Mouse (Mus musculus) urinary bladder, postnatal 36 days (tissue): Measurements from ENCODE around the gene Cab39l.
"Not testable (repeated sequence)": the region's sequence is repeated elsewhere in the genome, so short reads cannot be mapped to it uniquely, and the experiment has no call there.

ENCODE experiments used
- DNase-seq, 2 experiments: peaks; one replicate each; pipeline ENCODE4 v3.0.0; 2022; ENCODE audit warnings: low spot score in 2 of 2, mixed read lengths in 1 of 2

The Cab39l gene

DNA sequence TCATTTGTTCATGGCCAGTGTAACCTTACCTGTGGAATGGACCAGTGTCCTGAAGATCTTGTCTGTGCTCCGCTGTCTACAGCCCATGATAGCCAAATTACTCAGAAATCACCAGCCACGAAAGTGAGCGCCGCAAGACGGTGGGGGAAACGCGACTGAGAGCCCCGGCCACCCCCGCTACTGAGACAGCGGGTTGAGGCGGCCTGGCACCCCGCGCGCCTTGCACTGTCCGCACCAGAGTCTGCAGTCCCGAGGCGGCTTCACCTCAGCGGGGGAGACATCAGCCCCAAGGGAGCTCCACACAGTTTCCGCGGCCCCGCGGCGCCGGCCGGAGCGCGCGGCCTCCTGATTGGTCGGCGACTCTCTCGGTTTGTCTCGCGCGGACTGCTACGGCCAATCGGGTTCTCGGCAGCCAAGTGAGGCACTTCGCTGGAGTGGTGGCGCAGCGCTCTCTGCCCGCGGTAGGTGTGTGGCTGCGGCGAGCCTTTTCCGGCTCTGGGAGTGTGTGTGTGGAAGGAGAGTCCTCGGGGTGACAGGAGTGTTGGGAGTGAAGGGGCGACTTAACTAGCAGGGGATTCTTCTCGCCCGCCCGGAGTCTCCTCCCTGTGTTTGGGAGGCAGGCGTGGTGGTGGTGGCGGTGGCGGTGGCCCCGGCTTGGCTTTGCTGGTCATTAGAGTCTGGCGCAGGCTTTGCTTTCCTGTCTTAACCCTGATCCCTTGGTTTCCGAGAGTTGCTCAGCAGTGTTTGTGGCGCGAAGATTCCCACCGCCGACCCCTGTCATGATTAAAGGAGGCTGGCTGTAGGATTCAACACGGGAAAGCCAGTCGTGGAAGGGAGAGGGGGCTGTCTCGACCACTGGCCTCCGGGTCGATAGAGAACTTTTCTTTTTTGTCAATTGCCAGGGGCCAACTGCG, at the start of gene Cab39l, which contains the start of gene Setdb2:
TSS of gene Cab39l (plus strand) at position 415 of the 914 bp plus-strand sequence.
TSS of gene Setdb2 (minus strand) at position 327 of the 914 bp plus-strand sequence.
- peak; percentile 91 to 94 for DNase-seq

DNA sequence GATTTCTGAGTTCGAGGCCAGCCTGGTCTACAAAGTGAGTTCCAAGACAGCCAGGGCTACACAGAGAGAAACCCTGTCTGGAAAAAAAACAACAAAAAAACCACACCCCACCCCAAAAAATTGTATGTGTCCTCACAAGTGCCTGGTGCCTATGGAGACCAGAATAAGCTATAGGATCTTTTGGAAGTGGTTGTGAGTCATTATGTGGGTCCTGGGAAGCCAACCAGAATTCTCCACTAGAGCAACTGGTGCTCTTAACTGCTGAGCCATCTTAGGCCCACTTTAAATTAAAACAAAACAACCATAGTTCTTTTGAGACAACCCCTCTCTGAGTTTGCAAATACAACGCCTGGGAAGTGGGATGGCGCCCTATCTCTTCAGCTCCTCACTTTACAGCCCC, 45.5 kb upstream of the Cab39l start, which contains the start of gene Phf11c:
TSS of gene Phf11c (minus strand) at position 101 of the 400 bp plus-strand sequence.
- no peak for DNase-seq

DNA sequence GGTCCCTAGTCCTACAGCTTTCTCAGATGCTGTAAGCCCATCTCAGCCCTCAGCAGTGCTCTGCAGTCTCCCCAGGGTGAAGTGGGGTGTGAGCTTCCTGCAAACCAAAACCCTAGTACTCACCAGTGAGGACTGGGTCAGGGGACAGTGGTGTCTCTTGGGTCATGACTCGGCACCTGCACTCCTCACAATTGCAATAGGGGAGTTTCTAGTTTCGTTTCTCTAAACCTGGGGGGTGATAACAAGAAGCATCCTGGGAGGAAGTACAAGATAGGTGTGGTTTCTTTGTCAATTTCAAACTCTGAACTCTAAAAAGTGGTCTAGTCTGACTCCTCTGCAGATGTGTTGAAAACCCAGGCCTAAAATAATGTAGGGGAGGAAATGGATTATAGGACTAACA, 43.8 kb upstream of the Cab39l start:
- DNase-seq: no peak

DNA sequence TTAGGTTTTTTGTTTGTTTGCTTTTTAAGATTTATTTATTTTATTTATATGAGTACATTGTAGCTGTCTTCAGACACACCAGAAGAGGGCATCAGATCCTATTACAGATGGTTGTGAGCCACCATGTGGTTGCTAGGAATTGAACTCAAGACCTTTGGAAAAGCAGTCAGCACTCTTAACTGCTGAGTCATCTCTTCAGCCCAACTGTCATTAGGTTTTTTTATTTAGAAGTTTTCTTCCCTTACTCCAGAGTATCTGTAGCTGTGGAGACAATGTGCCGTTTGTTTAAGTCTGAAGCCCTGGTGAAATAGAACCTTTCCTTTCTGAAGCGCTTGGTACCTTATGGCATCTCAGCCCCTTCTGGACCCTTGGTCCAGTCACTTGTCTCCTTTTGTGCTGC, 25.8 kb upstream of the Cab39l start:
- not testable (repeated sequence) for DNase-seq

DNA sequence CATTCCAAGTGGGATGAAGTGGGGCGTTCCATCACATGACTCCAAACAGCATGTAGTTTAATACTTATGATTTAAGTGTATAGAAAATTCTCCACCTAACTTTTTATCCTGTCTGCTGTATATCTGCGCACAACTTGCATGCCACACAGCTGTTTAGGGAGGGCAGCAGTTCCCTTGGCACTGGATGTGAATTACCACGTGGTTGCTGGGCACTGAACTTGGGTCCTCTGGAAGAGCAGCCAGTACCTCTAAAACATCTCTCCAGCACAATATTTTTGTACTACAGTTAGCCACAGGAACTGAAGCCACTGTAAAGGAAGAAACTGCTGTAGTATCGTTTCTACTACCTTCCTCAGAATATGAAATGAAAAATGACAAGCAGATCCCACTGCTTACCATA, 22.6 kb upstream of the Cab39l start:
- no peak for DNase-seq

DNA sequence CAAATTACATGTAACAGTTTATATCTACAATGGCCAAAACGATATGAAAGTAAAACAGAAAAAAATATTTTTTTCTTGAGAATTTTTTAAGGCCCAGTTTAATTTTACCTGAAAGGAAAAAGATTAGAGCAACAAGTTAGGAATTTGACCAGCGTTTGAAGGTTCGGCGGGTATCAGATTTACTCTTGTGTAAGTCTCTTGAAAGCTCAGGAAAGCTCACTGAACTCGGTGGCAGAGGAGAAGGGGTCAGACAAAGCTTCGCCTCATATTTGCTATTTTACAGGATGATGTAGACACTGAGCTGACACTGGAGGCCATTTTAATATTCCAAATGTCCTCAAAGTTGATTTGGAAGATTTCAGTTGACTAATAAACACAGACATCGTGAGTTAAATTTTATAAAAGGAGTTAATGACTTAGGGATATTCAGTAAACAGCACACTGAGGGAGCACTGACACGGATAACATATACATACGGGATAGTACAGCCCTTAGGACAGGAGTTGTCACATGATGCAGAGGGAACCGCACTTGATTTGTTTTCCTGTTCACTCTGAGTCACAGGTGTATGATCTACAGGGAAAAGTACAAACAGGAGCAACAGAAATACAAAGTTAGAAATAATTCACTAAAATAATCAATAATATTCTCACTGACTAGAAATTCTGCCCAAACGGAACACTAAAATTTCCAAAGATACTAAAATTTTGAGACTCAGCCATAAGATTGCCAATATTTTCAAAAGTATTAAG, 17.7 kb upstream of the Cab39l start:
- no peak for DNase-seq

DNA sequence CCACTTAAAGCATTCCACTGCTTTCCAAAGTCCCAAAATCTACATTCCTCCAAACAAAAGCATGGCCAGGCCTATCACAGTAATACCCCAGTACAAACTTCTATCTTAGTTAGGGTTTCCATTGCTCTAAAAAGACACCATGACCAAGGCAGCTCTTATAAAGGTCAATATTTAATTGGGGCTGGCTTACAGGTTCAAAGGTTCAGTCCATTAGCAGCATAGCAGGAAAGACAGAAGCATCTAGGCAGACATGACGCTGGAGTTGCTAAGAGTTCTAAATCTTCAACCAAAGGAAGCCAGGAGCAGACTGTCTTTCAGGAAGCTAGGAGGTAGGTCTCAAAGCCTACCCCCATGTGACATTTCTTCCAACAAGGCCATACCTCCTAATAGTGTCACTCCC, 10.2 kb upstream of the Cab39l start:
- DNase-seq: no peak

DNA sequence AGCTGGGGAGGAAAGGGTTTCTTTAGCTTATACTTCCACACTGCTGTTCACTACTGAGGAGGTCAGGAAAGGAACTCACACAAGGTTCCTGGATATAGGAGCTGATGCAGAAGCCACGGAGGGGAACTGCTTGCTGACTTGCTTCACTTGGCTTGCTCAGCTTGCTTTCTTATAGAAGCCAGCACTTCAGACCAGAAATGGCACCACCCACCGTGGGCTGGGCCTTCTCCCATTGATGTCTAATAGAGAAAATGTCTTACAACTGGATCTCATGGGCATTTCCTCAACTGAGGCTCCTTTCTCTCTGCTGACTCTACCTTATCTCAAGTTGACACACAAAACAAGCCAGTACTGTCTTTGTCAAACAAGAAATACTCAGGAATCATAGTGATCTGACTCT, 6.9 kb upstream of the Cab39l start:
- DNase-seq: no peak

DNA sequence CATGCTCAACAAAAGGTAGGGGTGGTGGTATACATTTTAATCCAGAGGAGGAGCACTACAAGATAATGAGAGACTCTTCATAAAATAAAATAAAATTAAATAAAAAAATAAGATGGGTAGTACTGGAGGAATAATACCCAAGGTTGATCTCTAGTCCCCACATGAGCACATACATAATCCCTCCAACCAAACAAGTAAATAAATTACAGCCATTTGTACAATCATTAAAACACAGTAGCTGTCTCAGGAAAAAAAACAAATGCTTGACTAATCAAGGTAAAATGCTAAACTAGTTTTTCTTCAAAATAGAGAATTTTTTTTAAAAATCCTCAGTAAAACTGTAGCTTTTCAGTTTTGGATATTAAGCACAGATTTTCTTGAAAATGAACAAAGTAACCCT, 5.6 kb upstream of the Cab39l start:
- no peak for DNase-seq

DNA sequence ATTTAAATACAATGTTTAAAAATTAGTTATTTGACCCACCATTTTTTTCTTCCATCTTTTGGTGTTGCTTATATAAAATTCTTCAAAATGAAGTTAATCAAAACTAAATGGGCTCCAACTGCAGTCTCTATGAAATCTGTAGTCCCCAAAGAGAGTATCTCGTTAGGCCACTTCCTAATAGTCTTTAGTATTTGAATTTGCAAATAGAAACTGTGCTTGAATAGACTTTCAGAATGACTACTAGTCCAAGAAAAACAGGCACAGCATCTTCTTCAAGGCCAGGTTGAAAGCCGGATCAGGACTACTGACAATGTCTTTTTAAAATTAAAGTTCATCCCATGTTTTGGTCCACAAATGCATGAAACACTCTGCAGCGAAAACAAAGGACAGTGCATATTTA, 3.4 kb upstream of the Cab39l start:
- DNase-seq: no peak

DNA sequence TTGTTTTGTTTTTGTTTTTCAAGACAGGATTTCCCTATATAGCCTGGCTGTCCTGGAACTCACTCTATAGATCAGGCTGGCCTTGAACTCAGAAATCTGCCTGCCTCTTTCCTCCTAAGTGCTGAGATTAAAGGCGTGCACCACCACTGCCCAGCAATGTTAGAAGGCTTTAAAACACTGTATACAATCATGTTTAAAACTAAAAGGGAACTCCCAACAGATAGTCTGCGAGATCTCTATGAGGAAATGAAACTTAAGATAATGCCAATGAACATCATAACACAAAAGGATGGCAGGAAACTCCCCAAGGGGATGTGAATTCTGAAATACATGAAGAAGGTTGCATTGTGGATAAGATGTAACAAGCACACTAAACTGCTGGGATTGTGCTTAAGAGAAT, 2.3 kb upstream of the Cab39l start:
- no peak for DNase-seq

DNA sequence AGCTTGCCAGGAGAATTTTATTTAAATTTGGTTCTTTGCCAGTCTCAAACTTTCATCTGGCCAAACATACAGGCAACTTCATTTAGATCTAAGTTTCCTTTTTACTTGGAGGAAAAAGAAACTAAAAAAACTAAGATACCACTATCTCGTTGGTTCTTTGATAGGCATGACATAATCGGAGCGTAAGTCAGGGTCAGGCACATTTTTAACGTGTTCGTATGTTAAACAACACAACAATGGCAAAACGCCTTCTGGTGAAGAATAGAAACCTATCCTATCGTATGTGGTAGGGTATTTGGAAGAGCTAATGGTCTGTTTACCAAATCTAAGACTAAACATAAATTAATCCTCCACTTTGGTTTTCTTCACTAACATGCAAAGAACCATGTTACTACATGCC, 733 bp upstream of the Cab39l start:
- DNase-seq: no peak

DNA sequence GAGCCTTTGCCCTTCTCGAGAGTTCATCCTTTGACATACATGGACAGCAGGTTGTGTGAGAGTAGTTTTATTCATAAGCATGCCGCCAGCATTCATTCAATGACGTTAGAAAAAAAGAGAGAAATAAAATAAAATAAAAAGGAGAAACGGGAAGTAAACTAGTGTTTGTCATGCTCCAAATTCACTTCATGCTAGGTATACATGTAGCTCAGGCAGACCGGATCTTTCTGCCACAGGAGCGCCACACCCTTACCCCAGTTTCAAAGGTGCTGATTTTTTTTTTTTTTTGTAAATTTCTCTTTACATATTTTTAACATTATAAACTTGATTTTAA, 667 bp downstream of the Cab39l start:
- no peak for DNase-seq

DNA sequence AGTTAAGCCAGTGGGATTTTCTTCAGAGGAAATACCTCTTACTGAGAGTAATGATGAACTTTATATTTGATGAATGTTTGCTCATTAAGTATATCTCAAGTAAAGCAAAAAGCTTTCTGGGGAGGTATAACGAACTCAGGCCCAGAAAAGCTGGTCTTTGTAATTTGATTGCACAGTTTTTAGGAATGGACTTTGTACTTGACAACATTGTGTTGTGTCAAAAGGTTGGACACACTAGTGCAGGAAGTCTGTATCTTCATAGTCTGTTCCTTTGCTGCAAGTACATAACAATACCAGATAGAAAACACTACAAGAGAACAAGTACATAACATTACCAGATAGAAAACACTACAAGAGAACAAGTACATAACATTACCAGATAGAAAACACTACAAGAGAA, 4.6 kb downstream of the Cab39l start:
- DNase-seq: no peak

DNA sequence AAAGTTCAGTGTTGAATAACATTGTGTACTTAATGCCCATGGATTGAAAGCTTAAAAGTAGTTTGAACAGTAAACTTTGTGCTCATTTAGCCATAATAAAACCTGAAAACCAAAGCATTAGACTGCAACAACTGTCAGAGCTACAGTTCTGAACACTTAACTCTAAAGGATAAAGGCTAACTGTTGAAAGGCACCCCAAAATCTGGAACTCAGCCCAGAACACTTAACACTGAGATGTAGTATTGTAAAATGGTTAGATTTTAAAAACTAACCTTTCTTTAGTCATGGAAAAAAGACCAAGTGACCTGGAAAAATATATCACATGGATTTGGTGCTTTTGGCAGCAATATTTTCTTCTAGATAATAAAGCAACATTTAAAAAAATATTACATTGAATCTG, 7.2 kb downstream of the Cab39l start:
- no peak for DNase-seq

DNA sequence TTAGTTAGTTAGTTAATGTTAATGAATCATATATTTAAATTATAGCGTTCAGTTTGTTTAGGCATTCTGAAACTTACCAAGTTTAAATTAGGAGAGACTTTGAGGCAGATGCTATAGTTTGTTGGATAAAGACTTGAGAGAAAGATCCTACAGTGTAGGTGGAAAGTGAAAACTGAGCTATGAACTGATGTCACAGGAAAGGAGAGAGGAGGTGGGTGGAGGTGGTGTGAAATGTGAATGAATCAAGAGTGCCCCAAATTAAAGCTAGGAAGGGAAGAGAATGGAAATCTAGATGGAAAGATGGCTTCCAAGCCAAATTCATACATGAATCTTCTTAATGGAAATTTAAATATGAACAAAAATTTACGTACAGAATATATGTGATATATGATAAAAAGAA, 25.7 kb downstream of the Cab39l start:
- no peak for DNase-seq

DNA sequence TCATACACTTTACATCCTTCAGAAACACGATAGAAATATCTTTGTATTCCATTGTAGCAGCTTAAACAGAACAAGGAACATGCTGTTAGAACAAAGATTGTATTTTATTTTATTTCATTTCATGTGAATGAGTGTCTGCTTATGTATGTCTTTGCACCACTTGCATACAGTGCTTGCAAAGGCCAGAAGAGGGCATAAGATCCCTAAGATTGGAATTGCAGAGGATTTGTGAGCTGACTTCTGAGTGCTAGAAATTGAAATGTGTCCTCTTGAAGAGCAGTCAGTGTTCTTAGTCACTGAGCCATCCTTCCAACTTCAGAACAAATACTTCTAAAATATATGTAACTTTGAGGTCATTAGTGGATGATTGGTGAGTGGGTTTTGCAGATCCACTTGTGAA, 27.0 kb downstream of the Cab39l start:
- no peak for DNase-seq

DNA sequence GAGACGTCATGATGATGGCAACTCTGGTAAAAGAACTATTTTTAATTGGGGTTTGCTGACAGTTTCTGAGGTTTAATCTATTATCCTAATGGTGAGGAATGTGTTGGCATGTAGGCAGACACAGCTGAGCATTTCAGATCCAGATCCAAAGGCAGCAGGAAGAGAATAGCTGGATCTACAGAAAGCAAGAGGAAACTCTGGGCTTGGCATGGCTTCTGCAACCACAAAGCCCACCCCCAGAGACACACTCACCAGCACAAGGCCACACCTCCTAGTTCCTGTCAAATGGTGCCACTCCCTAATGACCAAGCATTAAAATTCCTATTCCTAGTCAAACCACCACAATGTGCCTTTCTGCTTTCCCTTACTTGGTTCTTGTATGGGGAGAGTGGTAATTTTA, 30.0 kb downstream of the Cab39l start:
- no peak for DNase-seq

DNA sequence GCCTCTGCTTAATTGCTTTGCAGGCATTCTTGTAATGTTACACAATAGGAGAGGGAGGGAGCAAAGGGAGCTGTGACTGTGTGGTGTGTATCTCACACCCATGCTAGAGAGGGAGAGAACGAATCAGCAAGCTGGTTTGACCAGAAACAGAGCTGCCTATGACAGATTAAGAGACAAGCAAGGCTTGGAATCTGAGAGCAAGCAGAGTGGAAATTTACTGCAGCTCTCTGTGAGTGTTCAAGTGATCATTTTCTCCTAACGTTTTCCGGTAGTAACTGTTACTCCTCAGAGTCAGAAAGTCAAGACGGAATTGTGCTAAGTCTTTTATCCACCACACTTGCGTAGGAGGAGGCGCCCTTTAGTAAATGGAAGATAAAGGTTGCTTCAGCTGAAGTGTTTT, 37.9 kb downstream of the Cab39l start:
- peak; percentile 32 to 35 for DNase-seq

DNA sequence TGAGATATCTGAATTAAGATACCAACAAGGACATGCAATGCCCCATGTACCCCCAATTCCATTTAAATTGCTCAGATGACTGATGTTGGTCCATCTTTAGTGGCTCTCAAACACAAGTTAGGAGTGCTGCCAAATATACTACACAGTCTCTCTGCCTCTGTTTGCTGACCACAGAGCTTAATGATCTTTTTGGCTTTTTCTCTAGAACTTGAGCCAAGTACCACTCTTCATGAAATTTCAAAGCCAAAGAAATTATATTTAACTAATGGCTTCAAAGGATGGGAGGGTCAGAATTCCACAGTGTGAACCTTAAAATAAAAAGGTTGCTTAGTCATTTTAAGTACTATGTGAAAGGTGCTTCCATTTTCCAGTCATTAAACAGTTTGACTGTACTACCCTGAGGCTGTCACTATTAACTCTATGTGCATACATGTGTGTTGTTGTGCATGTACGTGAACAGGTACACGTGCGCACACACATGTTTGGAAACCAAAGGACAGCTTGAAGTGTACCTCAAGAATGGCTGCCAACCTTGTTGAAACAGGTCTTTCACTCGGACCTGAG, 44.6 kb downstream of the Cab39l start:
- DNase-seq: no peak

DNA sequence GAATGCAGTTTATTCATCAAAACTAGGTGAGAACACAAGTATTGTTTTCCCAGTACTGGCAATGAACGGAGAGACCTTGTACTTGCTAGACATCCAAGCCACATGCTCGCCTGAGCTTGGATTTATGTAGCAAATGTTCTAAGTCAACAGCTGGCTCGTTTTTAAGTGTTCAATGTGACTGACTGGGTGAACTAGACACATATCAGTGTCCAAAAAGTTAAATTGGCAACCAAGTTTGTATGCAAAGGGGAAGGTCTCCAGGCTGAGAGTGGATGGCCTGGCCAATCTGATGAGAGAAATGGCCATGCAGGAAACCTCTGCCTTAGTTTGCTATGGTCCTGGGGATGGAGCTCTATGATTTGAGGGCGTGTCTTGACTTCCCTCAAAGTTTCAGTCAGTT, 51.6 kb downstream of the Cab39l start:
- no peak for DNase-seq

DNA sequence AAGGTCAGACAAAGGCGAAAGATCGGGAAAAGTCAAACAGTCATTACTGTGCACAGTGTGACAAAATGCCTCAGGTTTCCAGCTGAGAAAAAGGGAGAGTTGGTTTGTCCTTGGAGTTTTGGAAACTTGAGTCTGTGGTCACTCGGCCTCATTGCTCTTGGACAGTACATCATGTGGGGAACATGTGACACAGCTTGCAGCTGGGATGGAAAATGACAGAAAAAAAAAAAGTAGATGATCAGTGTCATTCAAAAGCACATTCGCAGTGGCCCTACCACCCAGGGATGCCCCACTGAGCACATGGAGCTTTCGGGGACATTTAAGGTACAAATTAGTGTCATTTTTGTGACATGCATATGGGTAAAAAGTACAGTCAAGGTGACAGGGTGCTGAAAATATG, 57.2 kb downstream of the Cab39l start:
- DNase-seq: no peak

DNA sequence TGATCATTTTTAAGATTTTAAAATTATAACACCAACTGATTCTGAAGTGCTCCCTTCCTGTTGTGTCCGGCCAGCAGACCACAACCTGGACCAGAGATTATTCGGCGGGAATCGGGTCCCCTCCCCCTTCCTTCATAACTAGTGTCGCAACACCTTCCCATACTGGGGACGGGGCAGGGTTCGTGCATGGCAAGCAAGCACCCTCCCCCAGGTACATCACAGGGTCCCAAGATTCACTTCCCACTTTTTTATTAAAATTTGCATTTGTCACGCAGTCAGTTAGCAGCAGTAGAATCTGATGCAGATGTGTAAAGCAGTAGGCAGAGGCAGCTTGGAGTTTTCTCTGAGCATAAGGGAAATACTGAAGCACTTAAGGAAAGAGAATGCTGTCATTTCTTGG, 64.1 kb downstream of the Cab39l start:
- no peak for DNase-seq
